Mouse (Mus musculus): ENCODE results near the gene Coro7. TPM values are rescaled to one million over a fixed set of nuclear protein-coding genes. Genes with fewer than 3 reads are reported as not detected.

The Coro7 gene
- polyA plus RNA-seq, 1 experiment from 2014 or later: 23.3 TPM

GRCm38 (mm10) chr16:4641119-4641838, 38.3 kb downstream of the Coro7 start:
- whole genome bisulfite sequencing: 57% methylated on average over 3 of the region's 3 CpGs
- Histone ChIP-seq H3K9ac (ENCODE audit: low read length) (no peak overlapping the region), H3K9me3 (ENCODE audit: control insufficient read depth, low read length) (no peaks in the 10 kb centered on the region), H3K4me2 (ENCODE audit: low read depth, low read length, severe bottlenecking) (peak overlapping the region; percentile 68; the same call in 1 of the 2 replicates), H3K4me1 (replicated peaks; ENCODE audit: control insufficient read depth, insufficient read depth, low read length) (peaks cover 14% of the 10 kb centered on the region), H3K27me3 (ENCODE audit: control insufficient read depth, insufficient read depth, low read length) (no peaks in the 10 kb centered on the region), H3K36me3 (ENCODE audit: control insufficient read depth, insufficient read depth, low read length) (no peaks in the 10 kb centered on the region), H3K4me3 (ENCODE audit: low read depth, low read length) (no peak overlapping the region), H3K27ac (ENCODE audit: low read depth, low read length) (no peak overlapping the region; the same call in 1 of the 2 replicates)
- DNase-seq (ENCODE audit: low spot score) (no peak), ATAC-seq (replicated peaks; ENCODE audit: low FRiP score) (no peak)

DNA sequence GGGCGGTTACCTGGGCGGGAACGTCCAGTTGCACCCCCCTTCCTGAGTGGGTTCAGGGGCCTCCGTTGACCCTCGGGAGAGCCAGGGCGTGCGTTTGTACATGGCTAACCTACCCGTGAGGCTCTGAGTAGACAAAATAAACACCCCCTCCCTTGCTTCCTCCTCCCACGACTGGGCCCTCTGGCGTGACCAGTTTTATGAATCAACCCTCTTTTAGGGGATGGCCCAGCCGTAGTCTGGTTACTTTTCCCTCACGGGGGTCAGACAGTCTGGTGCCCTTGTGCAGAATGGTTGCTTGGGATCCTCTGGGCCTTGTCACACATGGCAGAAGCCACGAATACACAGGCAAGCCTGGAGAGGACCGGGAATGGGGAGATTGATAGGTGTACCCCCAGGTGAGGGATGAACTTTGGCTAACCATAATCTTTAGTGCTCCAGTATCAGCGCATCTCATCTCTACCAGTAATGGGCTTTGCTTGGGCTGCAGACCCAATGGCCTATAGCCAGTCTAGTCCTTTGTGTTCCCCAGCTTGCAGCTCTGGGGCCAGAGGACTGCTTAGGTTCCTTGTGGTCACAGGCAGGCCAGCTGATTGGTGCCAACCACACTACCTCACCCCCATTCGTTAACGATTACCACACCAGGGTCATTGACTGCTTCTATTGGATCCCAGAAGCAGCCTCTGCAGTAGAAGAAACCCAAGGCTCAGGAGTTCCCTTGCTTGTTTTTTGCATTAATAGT, 39.1 kb downstream of the Coro7 start:
- WGBS: 12% methylated on average over 17 of the region's 17 CpGs
- no peaks in the 10 kb centered on the region for H3K9me3 ChIP-seq (ENCODE audit: control insufficient read depth, low read length)
- H3K9ac ChIP-seq (ENCODE audit: low read length): peak overlapping the region; percentile 62
- peaks cover 14% of the 10 kb centered on the region for H3K4me1 ChIP-seq (replicated peaks; ENCODE audit: control insufficient read depth, insufficient read depth, low read length)
- peak overlapping the region; percentile 68 for H3K4me2 ChIP-seq (ENCODE audit: low read depth, low read length, severe bottlenecking)
- DNase-seq (ENCODE audit: low spot score) (no peak), ATAC-seq (replicated peaks; ENCODE audit: low FRiP score) (no peak)
- H3K27ac ChIP-seq (ENCODE audit: low read depth, low read length): 0 out of 2 replicates have a peak overlapping the region, but pooled peaks have one; percentile 25
- no peaks in the 10 kb centered on the region for H3K36me3 ChIP-seq (ENCODE audit: control insufficient read depth, insufficient read depth, low read length)
- H3K27me3 ChIP-seq (ENCODE audit: control insufficient read depth, insufficient read depth, low read length): no peaks in the 10 kb centered on the region
- H3K4me3 ChIP-seq (ENCODE audit: low read depth, low read length): peak overlapping the region; percentile 49

- no peaks in the 10 kb centered on the region for H3K27me3 ChIP-seq (ENCODE audit: control insufficient read depth, insufficient read depth, low read length)
- peak; percentile 95 for ATAC-seq (replicated peaks; ENCODE audit: low FRiP score)
These were observed 39.7 kb downstream of the Coro7 start, which contains the start of the genes Vasn and Dnaja3 for GRCm38 (mm10) chr16:4639831-4640237. Gene Vasn, plus strand, starts transcription at chr16:4639941. Gene Dnaja3, plus strand, starts transcription at chr16:4639989.

GRCm38 (mm10) chr16:4638891-4639390, 40.6 kb downstream of the Coro7 start:
- 89% methylated on average over 3 of the region's 3 CpGs for WGBS
- H3K4me1 ChIP-seq (replicated peaks; ENCODE audit: control insufficient read depth, insufficient read depth, low read length): peaks cover 14% of the 10 kb centered on the region
- no peak for ATAC-seq (replicated peaks; ENCODE audit: low FRiP score)
- no peak overlapping the region for H3K4me2 ChIP-seq (ENCODE audit: low read depth, low read length, severe bottlenecking)
- no peak for DNase-seq (ENCODE audit: low spot score)
- no peak overlapping the region for H3K27ac ChIP-seq (ENCODE audit: low read depth, low read length)
- no peaks in the 10 kb centered on the region for H3K27me3 ChIP-seq (ENCODE audit: control insufficient read depth, insufficient read depth, low read length)
- no peaks in the 10 kb centered on the region for H3K36me3 ChIP-seq (ENCODE audit: control insufficient read depth, insufficient read depth, low read length)
- H3K9ac ChIP-seq (ENCODE audit: low read length): no peak overlapping the region
- H3K9me3 ChIP-seq (ENCODE audit: control insufficient read depth, low read length): no peaks in the 10 kb centered on the region
- H3K4me3 ChIP-seq (ENCODE audit: low read depth, low read length): no peak overlapping the region

More at GRCm38 (mm10) chr16:4639831-4640237, 39.7 kb downstream of the Coro7 start, which contains the start of the genes Vasn and Dnaja3:
- H3K27ac ChIP-seq (ENCODE audit: low read depth, low read length): 0 out of 2 replicates have a peak within 1 kb of the TSS, but pooled peaks have one; percentile 25
- H3K4me3 ChIP-seq (ENCODE audit: low read depth, low read length): peak within 1 kb of the TSS; percentile 49
- peak; percentile 91 for DNase-seq (ENCODE audit: low spot score)
- peak within 1 kb of the TSS; percentile 68 for H3K4me2 ChIP-seq (ENCODE audit: low read depth, low read length, severe bottlenecking)
- under 1% methylated on average over 22 of the region's 22 CpGs for WGBS
- peaks cover 14% of the 10 kb centered on the region for H3K4me1 ChIP-seq (replicated peaks; ENCODE audit: control insufficient read depth, insufficient read depth, low read length)
- no peaks in the 10 kb centered on the region for H3K9me3 ChIP-seq (ENCODE audit: control insufficient read depth, low read length)
- H3K36me3 ChIP-seq (ENCODE audit: control insufficient read depth, insufficient read depth, low read length): no peaks in the 10 kb centered on the region
- H3K9ac ChIP-seq (ENCODE audit: low read length): peak within 1 kb of the TSS; percentile 62

GRCm38 (mm10) chr16:4635760-4636159, 43.8 kb downstream of the Coro7 start:
- Histone ChIP-seq H3K4me2 (ENCODE audit: low read depth, low read length, severe bottlenecking) (no peak overlapping the region), H3K9ac (ENCODE audit: low read length) (no peak overlapping the region), H3K4me1 (replicated peaks; ENCODE audit: control insufficient read depth, insufficient read depth, low read length) (peaks cover 4% of the 10 kb centered on the region), H3K4me3 (ENCODE audit: low read depth, low read length) (no peak overlapping the region), H3K9me3 (ENCODE audit: control insufficient read depth, low read length) (no peaks in the 10 kb centered on the region), H3K27ac (ENCODE audit: low read depth, low read length) (no peak overlapping the region), H3K27me3 (ENCODE audit: control insufficient read depth, insufficient read depth, low read length) (no peaks in the 10 kb centered on the region), H3K36me3 (ENCODE audit: control insufficient read depth, insufficient read depth, low read length) (no peaks in the 10 kb centered on the region)
- WGBS: 78% methylated on average over 4 of the region's 4 CpGs
- ATAC-seq (replicated peaks; ENCODE audit: low FRiP score) (no peak), DNase-seq (ENCODE audit: low spot score) (no peak)

- H3K4me1 ChIP-seq (replicated peaks; ENCODE audit: control insufficient read depth, insufficient read depth, low read length): no peaks in the 10 kb centered on the region
- no peak overlapping the region for H3K27ac ChIP-seq (ENCODE audit: low read depth, low read length)
- no peak overlapping the region for H3K4me2 ChIP-seq (ENCODE audit: low read depth, low read length, severe bottlenecking)
- H3K36me3 ChIP-seq (ENCODE audit: control insufficient read depth, insufficient read depth, low read length): no peaks in the 10 kb centered on the region
- no peak overlapping the region for H3K9ac ChIP-seq (ENCODE audit: low read length)
- DNase-seq (ENCODE audit: low spot score): no peak
- no peaks in the 10 kb centered on the region for H3K9me3 ChIP-seq (ENCODE audit: control insufficient read depth, low read length)
- 91% methylated on average over 9 of the region's 9 CpGs for WGBS
- no peaks in the 10 kb centered on the region for H3K27me3 ChIP-seq (ENCODE audit: control insufficient read depth, insufficient read depth, low read length)
- H3K4me3 ChIP-seq (ENCODE audit: low read depth, low read length): no peak overlapping the region
- ATAC-seq (replicated peaks; ENCODE audit: low FRiP score): no peak
These were observed 44.9 kb downstream of the Coro7 start for GRCm38 (mm10) chr16:4634681-4635080.

DNA sequence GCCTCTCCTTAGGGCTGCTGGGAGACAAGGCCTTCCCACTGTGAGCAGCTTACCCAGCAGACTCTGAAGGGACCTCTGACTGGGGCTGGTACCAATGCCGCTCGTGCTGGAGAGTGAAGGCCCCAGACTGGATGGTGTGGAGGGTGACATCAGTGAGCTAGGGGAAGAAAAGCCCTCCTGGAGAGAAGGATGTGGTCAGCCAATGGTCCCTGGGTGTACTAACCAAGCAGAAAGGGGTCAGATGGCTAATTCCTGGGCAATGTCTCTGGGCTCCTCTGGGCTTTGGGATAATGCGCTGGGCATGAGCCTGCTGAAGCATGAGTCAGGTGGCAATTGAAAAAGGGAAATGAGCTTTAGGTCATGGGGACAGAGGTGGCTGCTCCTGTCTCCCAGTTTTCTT, 45.9 kb downstream of the Coro7 start:
- WGBS: 91% methylated on average over 3 of the region's 3 CpGs
- ATAC-seq (replicated peaks; ENCODE audit: low FRiP score) (no peak), DNase-seq (ENCODE audit: low spot score) (no peak)
- Histone ChIP-seq H3K27ac (ENCODE audit: low read depth, low read length) (no peak overlapping the region), H3K36me3 (ENCODE audit: control insufficient read depth, insufficient read depth, low read length) (no peaks in the 10 kb centered on the region), H3K4me3 (ENCODE audit: low read depth, low read length) (no peak overlapping the region), H3K27me3 (ENCODE audit: control insufficient read depth, insufficient read depth, low read length) (no peaks in the 10 kb centered on the region), H3K4me1 (replicated peaks; ENCODE audit: control insufficient read depth, insufficient read depth, low read length) (no peaks in the 10 kb centered on the region), H3K9ac (ENCODE audit: low read length) (no peak overlapping the region), H3K4me2 (ENCODE audit: low read depth, low read length, severe bottlenecking) (no peak overlapping the region), H3K9me3 (ENCODE audit: control insufficient read depth, low read length) (no peaks in the 10 kb centered on the region)

DNA sequence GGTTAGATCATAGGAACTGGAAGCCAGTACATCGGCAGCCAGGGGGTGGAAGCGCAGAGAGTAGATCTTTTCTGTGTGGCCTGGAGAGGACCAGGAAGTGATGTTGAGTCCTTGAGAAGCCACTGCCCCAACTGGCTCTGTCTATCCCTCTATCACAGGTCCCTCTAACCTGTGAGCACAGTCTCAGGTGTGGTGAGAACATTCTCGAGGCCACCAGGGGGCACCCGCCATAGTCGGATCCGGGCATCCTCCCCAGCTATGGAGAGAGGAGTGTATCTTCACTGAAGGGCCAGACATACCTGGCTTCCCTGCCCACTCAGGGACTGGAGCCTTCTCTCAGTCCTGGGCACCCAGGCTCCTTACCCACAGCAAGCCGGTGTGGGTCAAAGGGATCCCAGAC, 47.5 kb downstream of the Coro7 start:
- Histone ChIP-seq H3K27me3 (ENCODE audit: control insufficient read depth, insufficient read depth, low read length) (no peaks in the 10 kb centered on the region), H3K36me3 (ENCODE audit: control insufficient read depth, insufficient read depth, low read length) (no peaks in the 10 kb centered on the region), H3K27ac (ENCODE audit: low read depth, low read length) (no peak overlapping the region), H3K9me3 (ENCODE audit: control insufficient read depth, low read length) (no peaks in the 10 kb centered on the region), H3K4me3 (ENCODE audit: low read depth, low read length) (no peak overlapping the region), H3K9ac (ENCODE audit: low read length) (no peak overlapping the region), H3K4me1 (replicated peaks; ENCODE audit: control insufficient read depth, insufficient read depth, low read length) (no peaks in the 10 kb centered on the region), H3K4me2 (ENCODE audit: low read depth, low read length, severe bottlenecking) (no peak overlapping the region)
- no peak for DNase-seq (ENCODE audit: low spot score)
- 38% methylated on average over 7 of the region's 7 CpGs for WGBS
- ATAC-seq (replicated peaks; ENCODE audit: low FRiP score): no peak

Data from forebrain, embryonic 11.5 days (tissue).